Mouse (Mus musculus) skeletal muscle tissue, adult 2 months (tissue): ENCODE data around the gene Pfkp.

Experiments used
- DNase-seq: peaks from one replicate; pipeline ENCODE4 v3.0.0-alpha.2; 2012; ENCODE audit warnings: low read depth, low spot score

Pfkp gene

GRCm38 (mm10) chr13:6636976-6637375 is 11.6 kb downstream of the Pfkp start:
- no peak for DNase-seq

DNA sequence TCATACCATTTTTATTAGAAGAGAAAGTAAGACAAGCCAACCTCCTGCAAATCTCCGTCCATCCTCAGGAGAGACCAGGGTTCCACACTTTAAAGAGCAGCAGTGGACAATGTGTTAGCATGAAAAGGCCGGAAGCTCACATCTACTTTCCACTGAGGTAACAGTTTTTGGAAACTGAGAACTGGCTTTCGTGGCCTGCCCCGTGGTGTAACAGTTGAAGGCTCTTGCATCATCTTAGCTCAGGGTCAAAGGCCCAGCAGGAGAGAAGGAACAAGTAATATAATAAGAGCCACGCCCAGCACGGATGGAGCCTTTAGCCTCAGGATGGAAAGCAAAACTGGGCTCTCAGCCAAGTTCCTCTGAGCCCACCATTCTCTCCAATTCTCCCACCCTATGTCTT is 12.1 kb downstream of the Pfkp start:
- no peak for DNase-seq

GRCm38 (mm10) chr13:6635138-6636076 is 13.2 kb downstream of the Pfkp start:
- DNase-seq = no peak

DNA sequence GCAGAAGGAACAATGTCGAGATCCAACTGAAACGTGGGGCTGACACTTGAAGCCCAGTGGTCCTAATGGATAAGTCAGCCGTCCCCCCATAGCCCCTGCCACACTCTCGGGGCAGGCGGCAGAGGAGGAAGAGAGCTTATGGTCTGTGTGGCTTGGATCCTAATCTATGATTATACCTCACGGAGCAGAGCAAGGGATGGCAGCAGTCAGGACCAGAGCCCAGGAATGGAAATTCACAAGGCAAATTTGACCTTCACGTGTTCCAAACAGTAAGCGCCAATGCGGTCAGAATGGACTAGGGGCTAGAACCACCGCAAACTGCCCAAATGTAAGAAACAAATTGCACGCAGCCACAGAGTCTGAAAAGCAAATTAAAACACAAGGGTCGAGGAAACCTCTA is 14.5 kb downstream of the Pfkp start:
- no peak for DNase-seq

DNA sequence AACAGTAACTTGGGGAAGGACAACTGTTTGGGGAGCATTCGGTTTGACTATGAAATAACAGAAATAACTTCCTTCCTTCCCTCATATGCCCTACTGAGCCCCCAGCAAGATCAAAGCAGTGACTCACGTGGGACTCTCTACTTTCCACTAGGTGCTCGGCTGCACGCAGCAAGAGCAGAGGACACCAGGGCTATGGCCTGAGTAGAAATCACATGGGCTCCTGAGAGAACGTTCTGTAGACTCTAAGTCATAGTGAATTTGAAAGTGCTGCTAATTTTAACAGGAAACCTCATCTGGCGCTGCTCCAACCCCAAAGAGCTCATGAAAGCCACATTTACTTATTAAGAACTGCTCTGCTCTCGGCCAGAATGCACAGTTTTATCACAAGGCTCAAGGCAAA is 15.1 kb downstream of the Pfkp start:
- DNase-seq = peak; percentile 30

DNA sequence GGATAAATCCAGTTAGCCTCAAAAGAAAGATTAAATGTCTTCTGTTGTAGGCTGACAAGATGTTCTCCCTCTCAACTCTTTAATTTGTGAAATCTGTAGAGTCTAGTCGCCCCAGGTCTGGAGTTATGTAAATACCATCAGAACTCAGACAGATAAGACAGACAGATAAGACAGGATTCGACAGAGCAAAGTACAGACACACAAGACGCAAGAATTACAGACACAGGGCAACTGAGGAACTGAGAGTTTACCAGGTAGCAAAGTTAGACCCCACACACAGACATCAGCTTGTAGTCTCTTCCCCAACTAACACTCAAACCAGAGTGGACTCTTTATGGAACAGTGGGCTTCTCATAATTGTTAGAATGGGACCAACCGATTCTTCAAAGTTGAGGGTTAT is 15.6 kb downstream of the Pfkp start:
- DNase-seq = no peak

- DNase-seq = no peak
These were observed 16.1 kb downstream of the Pfkp start for GRCm38 (mm10) chr13:6632513-6632912.

- no peak for DNase-seq
These were observed 16.6 kb downstream of the Pfkp start for GRCm38 (mm10) chr13:6631772-6632510.

- no peak for DNase-seq
These were observed 17.9 kb downstream of the Pfkp start for GRCm38 (mm10) chr13:6630660-6631059.

DNA sequence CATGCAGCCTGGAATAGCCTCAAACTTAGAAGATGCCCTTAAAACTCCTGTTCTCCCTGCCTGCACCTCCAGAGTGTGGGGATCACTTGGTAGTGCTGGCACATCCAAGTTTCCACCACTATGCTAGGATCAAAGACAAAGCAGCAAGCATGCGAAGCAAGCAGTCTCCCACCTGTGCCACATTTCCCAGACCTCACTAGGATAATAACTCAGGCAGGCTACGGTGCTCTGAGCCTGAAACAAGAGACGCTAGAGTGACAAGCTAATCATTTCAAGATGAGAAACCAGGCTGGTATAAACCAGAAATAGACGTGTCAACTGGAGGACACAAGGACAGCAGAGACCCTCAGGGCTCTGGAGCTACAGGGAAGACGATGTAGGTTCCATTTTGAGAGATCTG is 18.6 kb downstream of the Pfkp start:
- no peak for DNase-seq

- no peak for DNase-seq
These were observed 19.4 kb downstream of the Pfkp start for GRCm38 (mm10) chr13:6628998-6629764.

GRCm38 (mm10) chr13:6628261-6628660 is 20.3 kb downstream of the Pfkp start:
- DNase-seq = no peak

DNA sequence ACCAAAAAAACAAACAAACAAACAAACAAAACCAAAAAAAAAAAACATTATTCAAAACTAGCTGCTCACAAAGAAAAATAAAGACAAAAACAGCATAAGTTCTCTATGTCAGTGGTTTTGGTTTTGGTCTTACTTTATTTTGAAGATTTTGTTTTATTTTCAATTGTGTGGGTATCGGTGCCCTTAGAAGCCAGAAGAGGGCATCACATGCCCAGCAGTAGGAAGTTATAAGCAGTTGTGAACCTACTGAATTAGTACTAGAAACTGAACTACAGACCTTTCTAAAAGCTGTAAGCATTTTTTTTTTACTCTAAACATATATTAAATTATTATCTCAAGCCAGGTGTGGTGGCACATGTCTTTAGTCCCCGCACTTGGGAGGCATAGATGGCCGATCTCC is 21.2 kb downstream of the Pfkp start:
- no peak for DNase-seq

GRCm38 (mm10) chr13:6626508-6627114 is 22.0 kb downstream of the Pfkp start:
- no peak for DNase-seq

DNA sequence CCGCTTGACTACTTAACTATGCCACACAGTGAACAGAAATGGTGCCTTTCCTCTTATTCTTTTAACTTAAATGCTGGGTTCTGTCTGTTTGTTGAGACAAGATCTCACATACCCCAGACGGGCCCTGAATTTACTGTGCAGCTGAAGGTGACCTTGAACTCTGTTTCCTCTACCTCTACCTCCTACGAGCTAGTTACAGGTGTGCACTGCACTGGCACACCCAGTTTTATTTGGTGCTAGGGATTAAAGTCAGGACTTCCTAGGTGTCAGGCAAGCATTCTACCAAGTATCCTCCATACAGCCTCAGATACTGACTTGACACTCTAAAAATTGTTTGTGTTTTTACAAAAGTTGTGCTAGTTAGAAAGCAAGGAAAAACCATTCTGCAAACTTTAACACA is 22.6 kb downstream of the Pfkp start:
- no peak for DNase-seq

- no peak for DNase-seq
These were observed 24.0 kb downstream of the Pfkp start for GRCm38 (mm10) chr13:6624604-6625003.

DNA sequence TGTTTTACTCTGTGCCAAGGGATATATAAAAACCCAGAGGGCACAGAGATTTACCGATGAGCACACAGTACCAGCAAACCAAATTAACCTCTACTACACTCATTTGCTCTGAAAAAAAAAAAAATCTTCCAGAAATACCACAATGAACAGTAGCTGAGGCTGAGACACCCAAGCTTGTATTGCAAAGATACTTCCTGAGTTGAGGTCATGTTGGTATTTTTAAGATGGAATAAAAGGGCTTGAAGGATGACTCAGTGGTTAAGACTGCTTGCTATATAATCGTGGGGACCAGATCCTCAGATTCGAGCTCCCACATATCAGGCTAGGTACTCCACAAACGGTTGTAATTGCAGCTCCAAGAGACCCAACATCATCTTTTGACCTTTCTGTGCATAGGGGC is 24.5 kb downstream of the Pfkp start:
- DNase-seq = no peak

DNA sequence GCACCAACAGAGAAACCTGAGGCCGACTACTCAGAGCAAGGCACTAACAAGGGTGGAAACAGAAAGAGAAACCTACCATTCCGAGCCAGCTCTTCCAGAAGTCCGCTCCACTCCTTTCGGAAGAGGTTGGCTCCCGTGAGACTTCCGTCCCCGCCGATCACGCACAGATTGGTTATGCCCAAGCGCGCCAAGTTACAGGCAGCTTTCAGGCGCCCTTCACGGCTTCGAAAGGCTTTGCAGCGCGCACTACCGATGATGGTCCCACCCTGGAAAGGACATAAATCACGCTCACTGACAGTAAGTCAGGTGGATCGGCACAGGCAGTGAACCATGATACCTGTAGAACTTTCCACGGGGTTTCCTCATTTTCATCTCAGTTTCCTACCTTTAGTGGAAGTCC is 26.7 kb downstream of the Pfkp start:
- no peak for DNase-seq

GRCm38 (mm10) chr13:6620250-6620649 is 28.3 kb downstream of the Pfkp start:
- no peak for DNase-seq

GRCm38 (mm10) chr13:6618711-6619110 is 29.9 kb downstream of the Pfkp start:
- DNase-seq = no peak

DNA sequence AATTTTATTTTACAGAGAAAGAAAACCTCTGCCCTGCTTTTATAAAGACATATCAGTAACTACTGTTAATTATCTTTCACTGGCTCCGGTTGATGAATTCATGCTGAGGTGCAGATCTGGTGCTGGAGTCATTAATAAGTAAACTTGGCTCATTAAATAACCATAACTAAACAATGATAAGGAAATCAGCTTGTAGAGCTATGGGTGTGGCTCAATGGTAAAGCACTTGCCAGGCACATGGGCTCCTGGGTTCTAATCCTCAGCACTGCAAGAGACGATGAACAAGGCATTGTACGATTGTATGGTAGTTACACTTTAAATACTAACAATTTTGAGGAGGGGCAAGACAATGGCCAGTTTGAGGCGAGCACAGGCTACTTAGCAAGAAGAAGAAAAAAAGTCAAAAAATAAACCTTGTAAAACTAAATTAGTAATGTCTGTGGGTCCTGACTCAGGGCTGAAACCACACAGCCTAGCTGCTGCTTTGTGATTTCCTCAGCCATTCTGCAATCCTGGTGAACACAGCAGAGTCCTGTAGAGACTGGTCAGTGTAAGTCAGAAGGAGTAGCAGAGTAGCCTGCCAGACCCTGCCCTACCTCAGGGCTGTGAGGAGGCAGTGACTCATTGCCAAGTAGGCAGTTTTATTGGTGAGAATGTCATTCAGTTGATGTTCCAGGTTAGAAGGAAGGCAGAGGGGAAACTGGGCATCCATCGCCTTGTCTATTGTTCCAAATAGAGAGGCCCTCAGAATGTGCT is 34.7 kb downstream of the Pfkp start:
- DNase-seq = no peak
